Mouse (Mus musculus) lung, embryonic 14.5 days (tissue): ENCODE results near the gene Osbp2. TPM values are rescaled to one million over a fixed set of nuclear protein-coding genes. Genes with fewer than 3 reads are reported as not detected.
A peak's percentile ranks its signal among the peaks of the same experiment; 100 is the strongest.

Source experiments
- ATAC-seq: fragments of 200-750 bp; cut with Nextera tagmentation; 2 replicates; pipeline ENCODE4 v1.8.0; 2017; ENCODE audit warnings: mild to moderate bottlenecking, moderate TSS enrichment, moderate library complexity; ENCODE audit not compliant: insufficient read depth
- DNase-seq: peaks from one replicate; pipeline ENCODE4 v3.0.0-alpha.2; 2015
- H3K27ac ChIP-seq: fragments of 300-500 bp; sonication (generic); 2 replicates; pipeline ENCODE4 v1.5.1; 2014; ENCODE audit warnings: low read depth, mild to moderate bottlenecking, moderate library complexity
- H3K27me3 ChIP-seq: fragments of 300-500 bp; sonication (generic); 2 replicates; pipeline ENCODE4 v1.6.1; 2014; ENCODE audit warnings: low read length, control low read depth; ENCODE audit not compliant: insufficient read depth
- H3K36me3 ChIP-seq: fragments of 300-500 bp; sonication (generic); 2 replicates; pipeline ENCODE4 v1.6.1; 2014; ENCODE audit warnings: control low read depth; ENCODE audit not compliant: insufficient read depth
- H3K4me1 ChIP-seq: fragments of 300-500 bp; sonication (generic); 2 replicates; pipeline ENCODE4 v1.6.1; 2014; ENCODE audit warnings: antibody characterized with exemption, control low read depth; ENCODE audit not compliant: insufficient read depth
- H3K4me2 ChIP-seq: fragments of 300-500 bp; sonication (generic); 2 replicates; pipeline ENCODE4 v1.6.1; 2014; ENCODE audit warnings: mild to moderate bottlenecking
- H3K4me3 ChIP-seq: fragments of 300-500 bp; sonication (generic); 2 replicates; pipeline ENCODE4 v1.5.1; 2014; ENCODE audit warnings: low read depth, low read length
- H3K9ac ChIP-seq: fragments of 300-500 bp; sonication (generic); 2 replicates; pipeline ENCODE4 v1.6.1; 2014
- H3K9me3 ChIP-seq: fragments of 300-500 bp; sonication (generic); 2 replicates; pipeline ENCODE4 v1.6.1; 2016; ENCODE audit warnings: low read depth, low read length, control low read depth
- CTCF ChIP-seq: IDR thresholded peaks from 2 replicates; pipeline ENCODE4 v1.5.1; 2016; ENCODE audit warnings: antibody characterized with exemption, low read depth
- WGBS: fragments of 180-500 bp; shearing (Covaris S2); extraction: QIAGEN DNeasy Blood & Tissue Kit; methylation state at CpG from one replicate; pipeline ENCODE4 v1.1.7; 2014; 5-methylcytosine and 5-hydroxymethylcytosine counted together
- polyA plus RNA-seq: library from polyadenylated mRNA; unstranded; fragments of >200 nt; fragmentation: Nextera tagmentation; extraction: Ambion mirVana; gene quantifications from 2 replicates; pipeline ENCODE4 v1.2.1, GENCODE M21; 2014

Osbp2 gene
- polyA plus RNA-seq, 1 experiment from 2014 or later = 0.46 TPM

- H3K4me3 ChIP-seq = no peak overlapping the region
- H3K4me2 ChIP-seq = no peak overlapping the region
- no peak overlapping the region for H3K9ac ChIP-seq
- ATAC-seq (no peak), DNase-seq (no peak)
- peak; percentile 29; the same call in 1 of the 2 replicates for TF ChIP-seq CTCF
- no peak overlapping the region for H3K27ac ChIP-seq
- 22% methylated on average over 7 of the region's 7 CpGs for WGBS
- no peaks in the 10 kb centered on the region for H3K4me1 ChIP-seq
- no peaks in the 10 kb centered on the region for H3K36me3 ChIP-seq
- no peaks in the 10 kb centered on the region for H3K27me3 ChIP-seq
- no peaks in the 10 kb centered on the region for H3K9me3 ChIP-seq
These were observed 113.9 kb downstream of the Osbp2 start for GRCm38 (mm10) chr11:3749831-3750230.

DNA sequence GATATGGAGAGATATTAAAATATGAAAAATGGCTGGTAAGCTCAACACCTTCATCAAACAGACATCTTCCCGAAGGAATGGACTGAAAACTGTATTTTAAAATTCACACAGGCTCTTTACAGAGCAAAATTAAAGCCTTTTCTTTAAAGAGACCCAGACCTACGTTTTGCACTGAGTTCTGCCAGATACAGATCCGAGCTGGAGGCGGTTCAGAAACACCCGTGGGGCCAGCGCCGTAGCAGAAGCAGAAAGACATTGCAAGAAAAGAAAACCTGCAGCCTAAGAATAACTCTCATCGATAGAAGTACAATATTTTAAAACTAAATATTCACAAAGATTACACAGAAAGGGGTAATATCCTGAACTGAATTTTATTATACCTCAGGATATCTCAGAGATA lies 121.3 kb downstream of the Osbp2 start:
- H3K27me3 ChIP-seq = no peaks in the 10 kb centered on the region
- 72% methylated on average over 8 of the region's 8 CpGs for WGBS
- no peak overlapping the region for H3K4me3 ChIP-seq
- TF ChIP-seq CTCF = no peak
- H3K36me3 ChIP-seq = no peaks in the 10 kb centered on the region
- H3K9ac ChIP-seq = no peak overlapping the region
- no peaks in the 10 kb centered on the region for H3K4me1 ChIP-seq
- H3K4me2 ChIP-seq = no peak overlapping the region
- no peaks in the 10 kb centered on the region for H3K9me3 ChIP-seq
- ATAC-seq = no peak
- no peak overlapping the region for H3K27ac ChIP-seq
- no peak for DNase-seq

DNA sequence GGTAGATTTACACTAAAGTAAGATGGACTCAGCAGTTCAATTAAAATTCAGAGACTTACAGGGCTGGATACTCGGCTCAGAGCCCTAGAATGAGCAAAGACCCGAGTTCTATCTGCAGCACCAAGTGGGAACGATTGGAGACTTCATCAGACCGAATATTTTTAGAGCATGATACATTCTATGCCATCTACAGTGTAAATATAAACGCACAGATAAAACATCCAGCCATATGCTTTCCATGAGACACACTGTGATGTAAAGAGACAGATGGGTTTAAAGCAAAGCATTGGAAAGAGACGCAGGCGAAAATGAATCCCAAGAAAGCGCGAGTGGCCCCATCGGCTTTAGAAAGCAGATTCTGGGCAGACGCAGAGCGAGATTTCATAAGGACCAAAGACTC lies 122.5 kb downstream of the Osbp2 start:
- TF ChIP-seq CTCF = no peak
- no peak overlapping the region for H3K9ac ChIP-seq
- 77% methylated on average over 12 of the region's 12 CpGs for WGBS
- no peaks in the 10 kb centered on the region for H3K4me1 ChIP-seq
- no peaks in the 10 kb centered on the region for H3K27me3 ChIP-seq
- no peaks in the 10 kb centered on the region for H3K9me3 ChIP-seq
- H3K4me3 ChIP-seq = no peak overlapping the region
- no peak for ATAC-seq
- H3K4me2 ChIP-seq = no peak overlapping the region
- no peaks in the 10 kb centered on the region for H3K36me3 ChIP-seq
- DNase-seq = no peak
- H3K27ac ChIP-seq = no peak overlapping the region

DNA sequence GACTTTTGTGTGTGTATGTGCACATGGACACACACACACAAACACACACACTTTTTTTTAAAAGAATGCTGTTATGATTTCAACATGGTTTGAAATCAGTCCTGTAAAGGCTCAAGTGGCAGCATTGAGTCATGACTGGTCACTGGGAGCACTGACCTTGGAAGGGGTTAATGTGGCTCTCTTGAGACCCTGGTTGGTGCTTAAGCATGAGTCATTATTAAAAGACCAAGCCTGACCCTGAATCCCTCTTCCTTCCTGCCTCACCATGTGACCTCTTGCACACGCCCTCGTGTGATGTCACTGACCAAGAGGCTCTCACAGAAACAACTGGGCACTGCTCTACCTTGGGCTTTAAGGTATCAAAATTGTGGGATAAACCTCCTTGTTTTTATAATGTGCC lies 124.9 kb downstream of the Osbp2 start:
- no peak overlapping the region for H3K4me2 ChIP-seq
- no peak overlapping the region for H3K27ac ChIP-seq
- no peak overlapping the region for H3K4me3 ChIP-seq
- no peaks in the 10 kb centered on the region for H3K27me3 ChIP-seq
- no peaks in the 10 kb centered on the region for H3K4me1 ChIP-seq
- ATAC-seq = no peak
- DNase-seq = no peak
- TF ChIP-seq CTCF = no peak
- no peaks in the 10 kb centered on the region for H3K36me3 ChIP-seq
- no peaks in the 10 kb centered on the region for H3K9me3 ChIP-seq
- H3K9ac ChIP-seq = no peak overlapping the region
- 81% methylated on average over 2 of the region's 2 CpGs for WGBS

DNA sequence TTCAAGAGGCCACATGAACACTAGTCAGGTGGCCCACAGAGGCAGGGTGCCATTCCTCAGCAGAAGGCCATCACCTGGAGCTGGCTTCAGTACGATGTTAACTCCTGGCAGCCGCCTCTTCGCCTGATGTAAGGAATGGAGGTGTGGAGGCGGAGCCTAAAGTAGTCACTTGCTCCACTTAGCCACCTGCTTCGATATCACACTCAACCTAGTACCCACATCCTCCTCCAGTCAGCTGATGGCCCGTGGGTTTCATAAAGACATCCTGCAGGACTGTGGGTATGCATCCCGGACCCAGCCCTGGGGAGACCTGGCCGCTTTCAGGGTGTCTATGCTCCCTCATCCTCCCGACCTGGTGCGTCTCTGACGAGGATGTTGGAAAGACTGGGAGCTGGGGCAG lies 128.0 kb downstream of the Osbp2 start:
- no peaks in the 10 kb centered on the region for H3K4me1 ChIP-seq
- ATAC-seq (no peak), DNase-seq (no peak)
- no peaks in the 10 kb centered on the region for H3K36me3 ChIP-seq
- H3K27ac ChIP-seq = no peak overlapping the region
- H3K4me3 ChIP-seq = no peak overlapping the region
- no peak for TF ChIP-seq CTCF
- 70% methylated on average over 11 of the region's 11 CpGs for WGBS
- no peaks in the 10 kb centered on the region for H3K27me3 ChIP-seq
- no peak overlapping the region for H3K4me2 ChIP-seq
- no peak overlapping the region for H3K9ac ChIP-seq
- no peaks in the 10 kb centered on the region for H3K9me3 ChIP-seq

DNA sequence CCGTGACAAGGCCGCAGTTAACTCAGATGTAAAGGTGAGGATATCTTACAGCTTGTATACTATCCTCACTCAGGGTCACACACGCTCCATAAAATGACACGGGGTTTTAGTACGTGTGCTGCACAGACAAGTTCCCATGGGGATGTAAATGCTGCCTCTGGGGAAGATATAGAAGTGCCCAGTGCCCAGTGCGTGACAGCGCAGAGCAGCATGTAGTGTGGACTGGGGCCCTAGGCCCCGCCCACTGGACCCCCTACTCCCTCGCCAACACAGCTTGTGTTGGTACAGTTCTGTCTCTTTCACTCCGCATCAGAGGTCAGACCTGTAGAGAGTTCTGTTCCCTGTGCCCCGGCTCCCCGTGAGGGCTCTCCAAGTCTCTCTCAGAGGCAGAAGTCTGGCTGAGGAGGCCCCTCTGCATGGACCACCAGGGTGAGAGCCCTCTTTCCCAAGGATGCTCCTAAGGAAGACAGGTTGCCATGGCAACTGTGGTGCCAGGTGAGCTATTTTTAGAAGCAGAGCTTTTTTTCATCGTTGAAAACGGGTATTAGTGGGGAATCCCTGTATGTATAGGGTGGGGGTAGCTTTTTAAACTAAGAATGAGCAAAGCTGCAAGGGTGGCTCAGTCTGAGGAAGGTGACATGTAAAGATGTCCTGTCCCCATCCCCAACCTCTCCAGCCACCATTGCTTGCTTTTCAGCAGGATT lies 129.6 kb downstream of the Osbp2 start:
- no peak for DNase-seq
- TF ChIP-seq CTCF = no peak
- no peak overlapping the region for H3K4me2 ChIP-seq
- H3K9ac ChIP-seq = no peak overlapping the region
- no peaks in the 10 kb centered on the region for H3K9me3 ChIP-seq
- no peaks in the 10 kb centered on the region for H3K36me3 ChIP-seq
- ATAC-seq = no peak
- WGBS = 70% methylated on average over 14 of the region's 14 CpGs
- no peaks in the 10 kb centered on the region for H3K4me1 ChIP-seq
- H3K27ac ChIP-seq = no peak overlapping the region
- H3K4me3 ChIP-seq = no peak overlapping the region
- no peaks in the 10 kb centered on the region for H3K27me3 ChIP-seq

- WGBS = 85% methylated on average over 4 of the region's 4 CpGs
- H3K27ac ChIP-seq = no peak overlapping the region
- TF ChIP-seq CTCF = no peak
These were observed 132.2 kb downstream of the Osbp2 start for GRCm38 (mm10) chr11:3731469-3731868.

More at GRCm38 (mm10) chr11:3731469-3731868, 132.2 kb downstream of the Osbp2 start:
- Histone ChIP-seq H3K27me3 (no peaks in the 10 kb centered on the region), H3K36me3 (no peaks in the 10 kb centered on the region), H3K4me3 (no peak overlapping the region), H3K9me3 (no peaks in the 10 kb centered on the region), H3K4me2 (no peak overlapping the region), H3K9ac (no peak overlapping the region), H3K4me1 (no peaks in the 10 kb centered on the region)
- ATAC-seq = no peak
- no peak for DNase-seq
